Mouse (Mus musculus): ENCODE results near the gene Fat1.

DNA sequence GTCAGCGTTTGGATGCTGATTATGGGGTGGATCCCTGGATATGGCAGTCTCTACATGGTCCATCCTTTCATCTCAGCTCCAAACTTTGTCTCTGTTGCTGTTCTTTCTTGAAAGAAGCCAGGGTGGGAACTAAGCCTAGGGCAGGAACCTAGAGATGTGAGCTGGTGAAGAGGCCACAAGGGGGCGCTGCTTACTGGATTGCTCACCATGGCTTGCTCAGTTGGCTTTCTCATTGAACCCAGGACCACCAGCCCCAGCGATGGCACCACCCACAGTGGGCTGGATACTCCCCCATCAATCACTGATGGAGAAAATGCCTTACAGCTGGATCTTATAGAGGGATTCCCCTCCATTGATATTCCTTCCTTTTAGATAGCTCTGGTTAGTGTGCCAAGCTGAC lies 121.6 kb downstream of the Fat1 start:
- TF ChIP-seq FOSL1 (IDR thresholded peaks at IDR 0.05; ENCODE audit: insufficient read depth, low read length, poor library complexity, severe bottlenecking) (no peak), CTCF (IDR thresholded peaks at IDR 0.05; ENCODE audit: control insufficient read depth, insufficient read depth, insufficient read length) (no peak), USF1 (IDR thresholded peaks at IDR 0.05; ENCODE audit: low read depth) (no peak), MYOG (IDR thresholded peaks at IDR 0.05; ENCODE audit: control insufficient read depth, extremely low read depth, insufficient read length) (no peak), MYOD1 (IDR thresholded peaks at IDR 0.05; ENCODE audit: control insufficient read depth, insufficient read length, low read depth) (no peak), MAX (IDR thresholded peaks at IDR 0.05) (no peak)

Measured in C2C12 (cell line).